Mouse (Mus musculus) G1E (cell line): ENCODE measurements around the gene Zfp148. TPM values are rescaled to one million over a fixed set of nuclear protein-coding genes. Genes with fewer than 3 reads are reported as not detected.

Experiments used
- ATAC-seq: 2 replicates; pipeline ENCODE4 v1.8.0; 2016; ENCODE audit warnings: mild to moderate bottlenecking; ENCODE audit not compliant: insufficient number of reproducible peaks, poor library complexity, low FRiP score, severe bottlenecking; ENCODE audit errors: extremely low read depth
- DNase-seq: peaks from one replicate; pipeline ENCODE4 v3.0.0; 2012; ENCODE audit warnings: low spot score
- H3K27me3 ChIP-seq: 2 replicates; pipeline ENCODE4 v1.6.1; 2012; ENCODE audit warnings: mild to moderate bottlenecking, low read length, inconsistent platforms; ENCODE audit not compliant: insufficient read depth
- H3K36me3 ChIP-seq: replicated peaks from 2 replicates; pipeline ENCODE3; 2012; ENCODE audit warnings: mild to moderate bottlenecking, inconsistent platforms
- H3K4me1 ChIP-seq: 2 replicates; pipeline ENCODE4 v1.6.1; 2012; ENCODE audit warnings: low read depth, low read length, inconsistent platforms, mixed read lengths; ENCODE audit not compliant: insufficient read depth
- H3K4me3 ChIP-seq: 2 replicates; pipeline ENCODE4 v1.5.1; 2012; ENCODE audit warnings: low read depth, mild to moderate bottlenecking, inconsistent platforms, low read length, moderate library complexity, mixed read lengths
- H3K9me3 ChIP-seq: replicated peaks from 2 replicates; pipeline ENCODE4 v1.6.1; 2012; ENCODE audit warnings: inconsistent platforms
- CTCF ChIP-seq: IDR thresholded peaks from 2 replicates; pipeline ENCODE4 v1.5.1; 2012; ENCODE audit warnings: low read depth, low read length, inconsistent platforms, mixed read lengths
- GATA1 ChIP-seq: IDR thresholded peaks from 2 replicates; pipeline ENCODE4 v1.6.1; 2012; ENCODE audit warnings: borderline replicate concordance, low read length, inconsistent platforms, mixed read lengths
- GATA2 ChIP-seq: IDR thresholded peaks from 2 replicates; pipeline ENCODE4 v1.6.1; 2012; ENCODE audit warnings: low read depth, low read length, inconsistent platforms, borderline replicate concordance
- POLR2AphosphoS5 ChIP-seq: IDR thresholded peaks from 2 replicates; pipeline ENCODE4 v1.6.1; 2012; ENCODE audit warnings: low read depth, low read length, inconsistent platforms; ENCODE audit not compliant: insufficient replicate concordance
- TAL1 ChIP-seq: conservative IDR thresholded peaks from 2 replicates; pipeline ENCODE4 v1.6.1; 2012; ENCODE audit warnings: low read depth, low read length, inconsistent platforms, mixed read lengths
- polyA plus RNA-seq: library from polyadenylated mRNA; stranded (reverse); fragments of >175 nt; gene quantifications from 2 replicates; pipeline ENCODE4 v1.2.3, GENCODE M21; 2012
- total RNA-seq, 2 experiments: library from RNA; stranded (forward) in 1 of 2; stranded (reverse) in 1 of 2; fragments of 200-1000 nt in 1 of 2; fragments of >200 nt in 1 of 2; fragmentation: Nextera tagmentation in 1 of 2; gene quantifications; 2 replicates each; pipeline ENCODE4 v1.2.3; 2014 to 2017

Gene Zfp148
- total and polyA plus RNA-seq, 3 experiments = 5.7 to 97.8 (median 26.8) TPM

- no peak for DNase-seq
- Histone ChIP-seq H3K27me3 (no peaks in the 10 kb centered on the region), H3K9me3 (no peaks in the 10 kb centered on the region), H3K4me1 (peaks cover 36% of the 10 kb centered on the region), H3K4me3 (no peak overlapping the region), H3K36me3 (peaks cover 37% of the 10 kb centered on the region)
- TF ChIP-seq GATA1 (no peak), POLR2AphosphoS5 (no peak), CTCF (no peak)
- no peak for ATAC-seq
Observed at GRCm38 (mm10) chr16:33387013-33387412, 6.4 kb downstream of the Zfp148 start.

- no peak for TF ChIP-seq GATA2
- TF ChIP-seq POLR2AphosphoS5 = no peak
- TF ChIP-seq GATA1 = no peak
- TF ChIP-seq CTCF = no peak
- TF ChIP-seq TAL1 = no peak
- H3K4me1 ChIP-seq = peaks cover 34% of the 10 kb centered on the region
- no peak for ATAC-seq
Observed at GRCm38 (mm10) chr16:33387420-33387819, 6.8 kb downstream of the Zfp148 start.

GRCm38 (mm10) chr16:33399913-33400782, 19.5 kb downstream of the Zfp148 start:
- Histone ChIP-seq H3K27me3 (no peaks in the 10 kb centered on the region), H3K36me3 (peaks cover 19% of the 10 kb centered on the region), H3K9me3 (no peaks in the 10 kb centered on the region), H3K4me1 (peaks cover 45% of the 10 kb centered on the region), H3K4me3 (peak overlapping the region; percentile 72)
- peak; percentile 85 for DNase-seq
- TF ChIP-seq CTCF (no peak), POLR2AphosphoS5 (no peak), GATA1 (no peak), GATA2 (no peak), TAL1 (no peak)
- peak; percentile 75 for ATAC-seq

More at GRCm38 (mm10) chr16:33387420-33387819, 6.8 kb downstream of the Zfp148 start:
- no peak overlapping the region for H3K4me3 ChIP-seq
- no peaks in the 10 kb centered on the region for H3K27me3 ChIP-seq
- no peaks in the 10 kb centered on the region for H3K9me3 ChIP-seq
- peaks cover 37% of the 10 kb centered on the region for H3K36me3 ChIP-seq
- DNase-seq = no peak

- Histone ChIP-seq H3K4me1 (peaks cover 48% of the 10 kb centered on the region), H3K27me3 (no peaks in the 10 kb centered on the region), H3K9me3 (no peaks in the 10 kb centered on the region), H3K36me3 (peaks cover 21% of the 10 kb centered on the region), H3K4me3 (no peak overlapping the region)
- TF ChIP-seq CTCF (no peak), GATA2 (no peak), TAL1 (no peak), GATA1 (no peak), POLR2AphosphoS5 (no peak)
- DNase-seq (no peak), ATAC-seq (no peak)
Observed at GRCm38 (mm10) chr16:33400943-33401342, 20.3 kb downstream of the Zfp148 start.

- Histone ChIP-seq H3K36me3 (peaks cover 13% of the 10 kb centered on the region), H3K4me1 (peaks cover 35% of the 10 kb centered on the region), H3K27me3 (no peaks in the 10 kb centered on the region), H3K4me3 (no peak overlapping the region), H3K9me3 (no peaks in the 10 kb centered on the region)
- no peak for DNase-seq
- ATAC-seq = no peak
- TF ChIP-seq CTCF = no peak
- TF ChIP-seq GATA1 = no peak
- no peak for TF ChIP-seq TAL1
- no peak for TF ChIP-seq POLR2AphosphoS5
- no peak for TF ChIP-seq GATA2
Observed at GRCm38 (mm10) chr16:33403258-33403657, 22.6 kb downstream of the Zfp148 start.

GRCm38 (mm10) chr16:33404055-33404454, 23.4 kb downstream of the Zfp148 start:
- H3K4me3 ChIP-seq = no peak overlapping the region
- peaks cover 16% of the 10 kb centered on the region for H3K36me3 ChIP-seq
- peaks cover 39% of the 10 kb centered on the region for H3K4me1 ChIP-seq
- H3K9me3 ChIP-seq = no peaks in the 10 kb centered on the region
- DNase-seq (no peak), ATAC-seq (no peak)
- no peaks in the 10 kb centered on the region for H3K27me3 ChIP-seq
- TF ChIP-seq POLR2AphosphoS5 (no peak), GATA2 (no peak), CTCF (no peak), TAL1 (no peak), GATA1 (no peak)
